Mouse (Mus musculus): ENCODE data around the gene Usp31. TPM values are rescaled to one million over a fixed set of nuclear protein-coding genes. Genes with fewer than 3 reads are reported as not detected.
A peak's percentile ranks its signal among the peaks of the same experiment; 100 is the strongest.

Gene Usp31
- polyA plus RNA-seq, 1 experiment from 2014 or later, result 3.0 TPM

GRCm38 (mm10) chr7:121706411-121707072, 511 bp downstream of the Usp31 start:
- ATAC-seq, result peak; percentile 21
- Histone ChIP-seq H3K9ac (ENCODE audit: low read depth, low read length) (peak overlapping the region; percentile 82), H3K9me3 (ENCODE audit: control insufficient read depth, low read length) (no peaks in the 10 kb centered on the region), H3K4me3 (ENCODE audit: low read length) (peak overlapping the region; percentile 95), H3K27me3 (replicated peaks; ENCODE audit: control insufficient read depth, insufficient read depth, low read length) (no peaks in the 10 kb centered on the region), H3K4me1 (ENCODE audit: control insufficient read depth, insufficient read depth, low read depth, low read length) (peaks cover 26% of the 10 kb centered on the region), H3K4me2 (ENCODE audit: low read length) (peak overlapping the region; percentile 79), H3K27ac (ENCODE audit: low read depth, low read length) (peak overlapping the region; percentile 97), H3K36me3 (ENCODE audit: control insufficient read depth, insufficient read depth, low read length) (no peaks in the 10 kb centered on the region)
- under 1% methylated on average over 68 of the region's 77 CpGs for WGBS

DNA sequence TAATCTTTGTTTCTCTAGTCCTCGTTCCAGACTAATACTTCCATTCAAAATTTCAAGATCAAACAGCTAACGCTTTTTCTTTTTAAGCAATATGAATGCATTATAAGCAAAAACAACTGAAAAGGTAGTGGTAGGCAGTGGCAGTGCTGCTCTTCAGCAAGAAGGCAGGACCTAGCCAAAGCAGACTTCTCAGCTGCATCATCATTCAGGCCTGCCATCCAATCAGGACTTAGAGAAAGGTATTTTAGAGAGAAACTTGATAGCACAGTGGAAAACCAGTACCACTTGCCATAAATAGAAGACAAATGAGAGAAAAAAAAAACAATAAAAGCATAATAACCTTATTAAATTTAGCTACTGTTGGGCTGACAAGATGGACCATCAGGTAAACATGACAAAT, 2.0 kb downstream of the Usp31 start:
- 82% methylated on average over 2 of the region's 2 CpGs for WGBS
- no peaks in the 10 kb centered on the region for H3K27me3 ChIP-seq (replicated peaks; ENCODE audit: control insufficient read depth, insufficient read depth, low read length)
- H3K27ac ChIP-seq (ENCODE audit: low read depth, low read length), result no peak overlapping the region
- H3K36me3 ChIP-seq (ENCODE audit: control insufficient read depth, insufficient read depth, low read length), result no peaks in the 10 kb centered on the region
- no peaks in the 10 kb centered on the region for H3K9me3 ChIP-seq (ENCODE audit: control insufficient read depth, low read length)
- ATAC-seq, result no peak
- H3K4me3 ChIP-seq (ENCODE audit: low read length), result peak overlapping the region; percentile 95; the same call in 1 of the 2 replicates
- H3K4me2 ChIP-seq (ENCODE audit: low read length), result peak overlapping the region; percentile 79
- H3K4me1 ChIP-seq (ENCODE audit: control insufficient read depth, insufficient read depth, low read depth, low read length), result peaks cover 26% of the 10 kb centered on the region
- no peak overlapping the region for H3K9ac ChIP-seq (ENCODE audit: low read depth, low read length)

- no peak overlapping the region for H3K27ac ChIP-seq (ENCODE audit: low read depth, low read length)
- no peak overlapping the region for H3K9ac ChIP-seq (ENCODE audit: low read depth, low read length)
- 58% methylated on average over 6 of the region's 6 CpGs for WGBS
- no peak for ATAC-seq
- H3K4me2 ChIP-seq (ENCODE audit: low read length), result no peak overlapping the region
- H3K27me3 ChIP-seq (replicated peaks; ENCODE audit: control insufficient read depth, insufficient read depth, low read length), result no peaks in the 10 kb centered on the region
- no peaks in the 10 kb centered on the region; the same call in 1 of the 2 replicates for H3K36me3 ChIP-seq (ENCODE audit: control insufficient read depth, insufficient read depth, low read length)
- H3K4me1 ChIP-seq (ENCODE audit: control insufficient read depth, insufficient read depth, low read depth, low read length), result peaks cover 26% of the 10 kb centered on the region
- no peaks in the 10 kb centered on the region for H3K9me3 ChIP-seq (ENCODE audit: control insufficient read depth, low read length)
- no peak overlapping the region for H3K4me3 ChIP-seq (ENCODE audit: low read length)
Measured at GRCm38 (mm10) chr7:121701983-121702382, 5.1 kb downstream of the Usp31 start.

- Histone ChIP-seq H3K4me3 (ENCODE audit: low read length) (no peak overlapping the region), H3K9me3 (ENCODE audit: control insufficient read depth, low read length) (no peaks in the 10 kb centered on the region), H3K4me1 (ENCODE audit: control insufficient read depth, insufficient read depth, low read depth, low read length) (peaks cover 18% of the 10 kb centered on the region), H3K27ac (ENCODE audit: low read depth, low read length) (no peak overlapping the region), H3K36me3 (ENCODE audit: control insufficient read depth, insufficient read depth, low read length) (no peaks in the 10 kb centered on the region; the same call in 1 of the 2 replicates), H3K4me2 (ENCODE audit: low read length) (no peak overlapping the region), H3K9ac (ENCODE audit: low read depth, low read length) (no peak overlapping the region), H3K27me3 (replicated peaks; ENCODE audit: control insufficient read depth, insufficient read depth, low read length) (no peaks in the 10 kb centered on the region)
- WGBS, result 88% methylated on average over 3 of the region's 3 CpGs
- ATAC-seq, result no peak
Measured at GRCm38 (mm10) chr7:121700480-121700879, 6.6 kb downstream of the Usp31 start.

DNA sequence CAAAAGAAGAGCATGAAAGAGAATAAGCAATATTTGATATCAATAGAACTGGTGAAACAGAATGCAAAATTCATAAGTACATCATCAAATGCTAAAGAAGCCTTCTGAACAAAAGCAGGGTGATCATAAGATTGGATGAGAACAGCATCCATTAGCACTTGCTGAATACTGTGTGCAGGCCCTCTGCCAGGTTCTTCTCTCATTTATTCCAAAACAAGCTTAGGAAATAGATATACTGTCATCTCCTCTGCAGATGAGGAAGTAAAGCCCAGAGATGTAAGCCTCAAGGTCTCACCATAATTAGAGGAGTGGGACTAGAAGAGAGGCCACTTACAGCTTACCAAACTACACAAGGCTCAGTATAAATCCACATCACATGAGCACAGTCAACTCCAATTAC, 7.8 kb downstream of the Usp31 start:
- H3K4me2 ChIP-seq (ENCODE audit: low read length), result no peak overlapping the region
- H3K4me1 ChIP-seq (ENCODE audit: control insufficient read depth, insufficient read depth, low read depth, low read length), result peaks cover 5% of the 10 kb centered on the region
- ATAC-seq, result no peak
- no peak overlapping the region for H3K4me3 ChIP-seq (ENCODE audit: low read length)
- H3K27me3 ChIP-seq (replicated peaks; ENCODE audit: control insufficient read depth, insufficient read depth, low read length), result no peaks in the 10 kb centered on the region
- H3K9ac ChIP-seq (ENCODE audit: low read depth, low read length), result no peak overlapping the region
- no peaks in the 10 kb centered on the region for H3K9me3 ChIP-seq (ENCODE audit: control insufficient read depth, low read length)
- no peaks in the 10 kb centered on the region; the same call in 1 of the 2 replicates for H3K36me3 ChIP-seq (ENCODE audit: control insufficient read depth, insufficient read depth, low read length)
- no peak overlapping the region for H3K27ac ChIP-seq (ENCODE audit: low read depth, low read length)

GRCm38 (mm10) chr7:121697574-121697973, 9.5 kb downstream of the Usp31 start:
- 35% methylated on average over 1 of the region's 1 CpGs for WGBS
- Histone ChIP-seq H3K4me3 (ENCODE audit: low read length) (no peak overlapping the region), H3K27me3 (replicated peaks; ENCODE audit: control insufficient read depth, insufficient read depth, low read length) (no peaks in the 10 kb centered on the region), H3K27ac (ENCODE audit: low read depth, low read length) (no peak overlapping the region), H3K9ac (ENCODE audit: low read depth, low read length) (no peak overlapping the region), H3K4me1 (ENCODE audit: control insufficient read depth, insufficient read depth, low read depth, low read length) (no peaks in the 10 kb centered on the region), H3K4me2 (ENCODE audit: low read length) (no peak overlapping the region), H3K36me3 (ENCODE audit: control insufficient read depth, insufficient read depth, low read length) (no peaks in the 10 kb centered on the region; the same call in 1 of the 2 replicates), H3K9me3 (ENCODE audit: control insufficient read depth, low read length) (no peaks in the 10 kb centered on the region)
- ATAC-seq, result no peak

DNA sequence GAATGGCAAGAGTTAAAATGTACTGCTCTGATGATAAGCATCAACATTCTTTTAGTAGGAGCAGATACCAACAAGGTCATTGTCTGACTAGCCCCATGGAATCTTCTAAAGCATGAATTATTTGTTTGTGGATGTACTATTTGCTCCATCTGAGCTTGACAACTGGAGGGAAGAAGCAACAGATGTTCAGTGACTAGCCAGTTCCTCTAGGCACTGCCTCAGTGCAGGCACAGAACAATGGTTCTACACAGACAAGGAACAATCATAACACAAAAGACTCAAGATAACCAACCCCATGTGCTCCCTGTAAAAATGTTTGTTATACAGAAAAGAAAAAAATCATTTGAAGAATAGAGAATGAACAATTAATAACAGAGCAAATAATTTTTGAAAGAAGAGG, 9.9 kb downstream of the Usp31 start:
- Histone ChIP-seq H3K4me2 (ENCODE audit: low read length) (no peak overlapping the region), H3K4me3 (ENCODE audit: low read length) (no peak overlapping the region), H3K27ac (ENCODE audit: low read depth, low read length) (no peak overlapping the region), H3K27me3 (replicated peaks; ENCODE audit: control insufficient read depth, insufficient read depth, low read length) (no peaks in the 10 kb centered on the region), H3K9me3 (ENCODE audit: control insufficient read depth, low read length) (no peaks in the 10 kb centered on the region), H3K4me1 (ENCODE audit: control insufficient read depth, insufficient read depth, low read depth, low read length) (no peaks in the 10 kb centered on the region), H3K36me3 (ENCODE audit: control insufficient read depth, insufficient read depth, low read length) (no peaks in the 10 kb centered on the region; the same call in 1 of the 2 replicates), H3K9ac (ENCODE audit: low read depth, low read length) (no peak overlapping the region)
- no peak for ATAC-seq

- no peak overlapping the region for H3K4me2 ChIP-seq (ENCODE audit: low read length)
- H3K36me3 ChIP-seq (ENCODE audit: control insufficient read depth, insufficient read depth, low read length), result no peaks in the 10 kb centered on the region
- no peaks in the 10 kb centered on the region for H3K4me1 ChIP-seq (ENCODE audit: control insufficient read depth, insufficient read depth, low read depth, low read length)
- no peak for ATAC-seq
- no peak overlapping the region for H3K4me3 ChIP-seq (ENCODE audit: low read length)
- H3K27me3 ChIP-seq (replicated peaks; ENCODE audit: control insufficient read depth, insufficient read depth, low read length), result no peaks in the 10 kb centered on the region
- no peak overlapping the region for H3K9ac ChIP-seq (ENCODE audit: low read depth, low read length)
- no peak overlapping the region for H3K27ac ChIP-seq (ENCODE audit: low read depth, low read length)
- no peaks in the 10 kb centered on the region for H3K9me3 ChIP-seq (ENCODE audit: control insufficient read depth, low read length)
- 77% methylated on average over 2 of the region's 2 CpGs for WGBS
Measured at GRCm38 (mm10) chr7:121691803-121692202, 15.2 kb downstream of the Usp31 start.

- Histone ChIP-seq H3K36me3 (ENCODE audit: control insufficient read depth, insufficient read depth, low read length) (no peaks in the 10 kb centered on the region), H3K4me1 (ENCODE audit: control insufficient read depth, insufficient read depth, low read depth, low read length) (no peaks in the 10 kb centered on the region), H3K4me2 (ENCODE audit: low read length) (no peak overlapping the region), H3K27me3 (replicated peaks; ENCODE audit: control insufficient read depth, insufficient read depth, low read length) (no peaks in the 10 kb centered on the region), H3K9ac (ENCODE audit: low read depth, low read length) (no peak overlapping the region), H3K27ac (ENCODE audit: low read depth, low read length) (no peak overlapping the region), H3K4me3 (ENCODE audit: low read length) (no peak overlapping the region), H3K9me3 (ENCODE audit: control insufficient read depth, low read length) (no peaks in the 10 kb centered on the region)
- no peak for ATAC-seq
Measured at GRCm38 (mm10) chr7:121689338-121689737, 17.7 kb downstream of the Usp31 start.
